Mouse (Mus musculus) left cerebral cortex, postnatal 25 days (tissue): Measurements from ENCODE around the gene Enox1. TPM values are rescaled to one million over a fixed set of nuclear protein-coding genes. Genes with fewer than 3 reads are reported as not detected.
A peak's percentile ranks its signal among the peaks of the same experiment; 100 is the strongest.
"Not testable (repeated sequence)": the region's sequence is repeated elsewhere in the genome, so short reads cannot be mapped to it uniquely, and the experiment has no call there.

Source experiments
- DNase-seq, 2 experiments: peaks; one replicate each; pipeline ENCODE4 v3.0.0; 2022; ENCODE audit warnings: low spot score in 2 of 2, mixed read lengths in 1 of 2
- intact Hi-C: fragments of 180-260 bp; cut with DNase I; formaldehyde crosslinking; loops from one replicate; pipeline ENCODE4 v1.15.1; 2025
- total RNA-seq, 2 experiments: library from RNA; stranded (reverse); gene quantifications; 2 replicates each; pipeline ENCODE4 v1.2.3; 2021

Gene Enox1
- total RNA-seq = 10 to 100 TPM; 57.1 to 60.3 TPM

DNA sequence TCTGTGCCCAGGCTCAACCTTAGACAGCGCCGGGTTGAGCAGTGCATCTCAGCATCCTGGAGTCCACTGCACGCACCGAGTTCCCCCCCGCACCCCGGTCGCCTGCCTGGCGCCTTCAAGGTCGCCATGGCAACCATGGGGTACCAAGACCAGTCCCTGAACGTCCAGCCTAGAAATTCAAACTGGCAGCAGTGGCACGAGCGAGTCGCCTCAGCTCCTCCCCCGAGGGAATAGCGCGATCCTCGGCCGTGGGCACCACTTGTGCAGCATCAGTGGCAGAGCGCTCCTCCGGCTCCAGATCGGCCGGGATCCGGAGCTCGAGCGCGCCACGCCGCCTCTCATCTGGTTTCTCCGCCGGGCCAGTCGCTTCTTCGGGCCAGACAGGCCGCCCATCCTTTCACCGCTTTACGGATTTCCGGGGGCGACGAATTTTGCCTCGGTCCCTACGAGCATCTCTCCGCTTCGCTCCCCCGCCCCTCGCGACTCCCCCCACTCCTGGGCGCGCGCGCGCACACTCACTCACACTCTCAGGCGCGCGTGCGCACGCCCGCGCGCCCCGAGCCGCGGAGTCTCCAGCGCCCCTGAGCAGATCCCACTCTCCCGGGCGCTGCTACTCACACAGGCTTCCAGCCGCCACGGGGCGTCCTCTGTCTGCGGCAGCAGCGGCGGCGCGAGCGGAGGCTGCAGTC lies at the start of gene Enox1:
Gene Enox1, plus strand, starts transcription at position 542 of the 689 bp plus-strand sequence.
- intact Hi-C loops = loop anchor here (5.0 to 10.0 kb wide), 2 partner anchors 56 to 248 kb away; no protein-coding TSS in a partner anchor
- peak; percentile 84 to 88 for DNase-seq

DNA sequence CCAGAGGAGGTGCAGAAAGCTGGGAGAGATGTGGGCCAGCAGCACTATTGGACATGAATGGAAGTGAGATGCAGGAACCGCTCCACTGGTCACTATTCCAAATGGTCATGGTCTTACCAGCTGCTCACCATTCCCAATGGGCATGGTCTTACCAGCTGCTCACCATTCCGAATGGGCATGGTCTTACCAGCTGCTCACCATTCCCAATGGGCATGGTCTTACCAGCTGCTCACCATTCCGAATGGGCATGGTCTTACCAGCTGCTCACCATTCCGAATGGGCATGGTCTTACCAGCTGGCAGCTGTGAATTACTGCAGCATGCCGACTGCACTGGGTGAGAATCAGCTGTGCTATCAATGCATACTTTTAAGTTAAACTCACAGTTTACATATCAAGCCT lies 45.9 kb upstream of the Enox1 start:
- DNase-seq, intact Hi-C loops: not testable (repeated sequence)

DNA sequence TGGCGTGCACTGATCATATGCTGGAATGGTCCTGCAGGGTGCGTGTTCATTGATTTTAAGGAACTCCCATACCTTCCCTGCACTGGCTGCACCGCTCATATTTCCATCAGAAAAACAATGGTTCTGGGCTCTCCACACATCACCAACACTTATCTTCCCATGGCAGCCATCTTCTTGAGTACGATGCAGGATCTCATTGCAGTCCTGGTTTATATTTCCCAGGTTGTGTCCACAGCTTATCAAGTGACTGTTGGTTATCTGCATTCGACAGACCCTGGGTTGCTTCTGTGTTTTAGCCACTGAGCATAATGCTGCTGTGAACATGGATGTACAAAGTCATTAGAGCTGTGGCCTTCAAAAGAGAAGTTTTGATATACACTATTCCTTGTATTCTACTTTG lies 26.0 kb upstream of the Enox1 start:
- intact Hi-C loops = no loop called here

GRCm38 (mm10) chr14:77136936-77137335 lies 19.6 kb upstream of the Enox1 start:
- DNase-seq = no peak
- intact Hi-C loops = no loop called here

More for the DNA sequence above, 26.0 kb upstream of the Enox1 start:
- DNase-seq = no peak

GRCm38 (mm10) chr14:77141324-77142282 lies 15.0 kb upstream of the Enox1 start:
- peak; percentile 80 to 83 for DNase-seq
- intact Hi-C loops = loop anchor here (1.0 to 10.0 kb wide), 4 partner anchors 701 to 1343 kb away; no protein-coding TSS in a partner anchor

DNA sequence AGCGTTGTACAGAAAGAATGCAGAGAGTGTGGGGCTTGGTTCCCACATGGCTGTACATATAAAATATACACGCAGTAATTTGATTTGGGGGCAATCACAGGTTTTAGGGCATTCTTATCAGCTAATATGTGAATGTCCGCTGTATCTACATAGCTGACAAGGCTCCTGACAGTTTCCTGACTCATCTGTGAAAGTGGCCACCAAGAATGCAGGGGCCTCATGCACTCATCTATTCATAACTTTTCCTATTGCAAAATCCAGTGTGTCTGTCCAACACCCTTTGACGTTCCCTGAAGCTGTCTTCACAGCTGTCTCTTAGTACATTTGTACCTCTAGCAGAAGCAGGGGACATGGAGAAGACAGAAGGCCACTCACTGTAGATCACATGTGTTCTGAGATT lies 11.5 kb upstream of the Enox1 start:
- DNase-seq = no peak
- intact Hi-C loops = loop anchor here (5.0 to 10.0 kb wide), 2 partner anchors 597 to 1340 kb away; no protein-coding TSS in a partner anchor

GRCm38 (mm10) chr14:77147635-77148034 lies 8.9 kb upstream of the Enox1 start:
- intact Hi-C loops = loop anchor here (2.0 to 10.0 kb wide), 3 partner anchors 433 to 1337 kb away; no protein-coding TSS in a partner anchor
- peak in 1 of 2 experiments; percentile 39 for DNase-seq

- no peak for DNase-seq
- intact Hi-C loops = loop anchor here (10.0 kb wide), 1 partner anchor 254 kb away; no protein-coding TSS in a partner anchor
Measured at GRCm38 (mm10) chr14:77150556-77150955, 6.0 kb upstream of the Enox1 start.

DNA sequence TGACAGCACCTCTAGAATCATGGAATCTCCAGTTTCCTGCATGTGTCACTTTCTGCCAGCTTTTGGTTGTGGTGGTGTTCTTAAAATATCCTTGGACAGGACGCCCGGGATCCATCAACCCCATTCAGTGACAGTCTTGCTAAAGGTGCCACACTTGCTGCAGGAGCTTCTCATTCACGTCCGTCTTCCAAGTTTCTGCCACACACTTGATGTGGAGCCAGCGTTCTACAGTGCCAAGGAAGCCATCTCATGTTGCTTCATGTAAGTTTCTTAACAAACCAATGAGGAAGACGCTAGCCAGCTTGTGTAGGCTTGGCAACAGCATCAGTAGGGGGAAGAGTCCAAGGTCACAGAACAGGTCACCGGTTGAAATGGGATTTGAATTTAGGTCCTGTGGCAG lies 5.1 kb upstream of the Enox1 start:
- peak in 1 of 2 experiments; percentile 49 for DNase-seq
- intact Hi-C loops = loop anchor here (10.0 kb wide), 1 partner anchor 253 kb away; no protein-coding TSS in a partner anchor

DNA sequence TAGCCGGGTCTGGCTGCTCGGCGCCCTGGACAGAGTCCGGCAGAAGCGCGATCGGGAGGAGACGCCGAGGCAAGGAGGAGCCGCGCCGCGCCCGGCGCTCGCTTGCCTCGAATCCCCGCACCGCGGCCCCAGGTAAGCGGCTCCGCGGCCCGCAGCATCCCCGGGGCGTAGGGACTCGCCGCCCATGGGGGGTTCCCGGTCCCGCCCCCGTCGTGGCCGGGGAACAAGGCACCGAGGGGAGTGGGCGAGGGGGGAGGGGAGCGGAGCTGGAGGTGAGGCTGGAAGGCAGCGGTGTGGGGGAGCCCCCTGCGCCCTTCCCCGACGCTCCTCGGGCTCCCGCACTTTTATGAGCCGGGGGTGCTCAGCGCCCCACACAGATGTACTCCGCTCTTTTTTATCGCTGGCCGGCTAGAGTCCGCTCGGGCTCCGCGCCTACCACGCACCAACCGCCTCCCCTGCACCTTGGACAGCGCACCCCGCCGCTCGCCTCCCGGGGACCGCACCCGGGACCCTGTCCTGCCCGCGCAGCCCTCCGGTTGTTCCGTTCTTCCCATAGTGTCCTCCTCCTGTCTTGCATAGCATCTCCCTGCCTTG lies 445 bp downstream of the Enox1 start:
- no peak for DNase-seq
- intact Hi-C loops = loop anchor here (5.0 to 10.0 kb wide), 2 partner anchors 55 to 248 kb away; no protein-coding TSS in a partner anchor

DNA sequence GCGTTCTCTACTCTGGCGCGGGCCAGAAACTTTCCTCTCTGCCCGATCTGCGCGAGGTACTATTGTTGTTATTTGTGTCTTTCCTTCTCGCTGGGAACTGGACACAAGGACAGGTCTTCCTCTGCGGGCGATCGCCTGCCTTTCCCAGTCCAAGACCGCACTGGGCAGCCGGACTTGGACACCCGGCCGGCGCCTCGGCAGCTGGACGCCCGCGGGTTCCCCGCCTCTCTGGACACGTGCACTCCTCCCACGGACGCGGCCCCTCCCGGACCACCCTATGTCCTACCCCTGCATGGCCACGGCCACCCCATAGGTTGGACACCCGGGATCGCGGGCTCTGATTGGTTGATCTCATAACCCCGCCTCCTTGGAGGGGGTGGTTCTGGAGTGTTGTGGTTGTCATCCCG lies 945 bp downstream of the Enox1 start:
- intact Hi-C loops = loop anchor here (5.0 to 10.0 kb wide), 2 partner anchors 55 to 247 kb away; no protein-coding TSS in a partner anchor
- peak; percentile 85 to 93 for DNase-seq

DNA sequence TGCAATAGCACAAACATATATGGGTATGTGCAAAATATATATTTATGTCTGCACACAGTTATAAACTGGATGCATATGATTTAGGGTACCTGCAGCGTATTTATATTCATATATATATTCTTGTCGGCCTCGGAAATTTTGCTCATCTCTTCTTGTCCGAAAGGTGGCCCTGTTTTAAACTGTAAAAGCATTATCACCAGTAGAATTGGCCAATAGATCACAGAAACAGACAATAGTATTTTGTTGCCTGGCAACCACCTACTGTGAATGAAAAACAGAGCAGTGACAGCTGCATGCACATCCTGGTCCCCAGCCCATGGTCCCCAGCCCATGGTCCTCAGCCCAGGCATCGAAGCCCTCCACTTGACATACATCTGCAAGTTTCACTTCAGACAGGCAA lies 2.8 kb downstream of the Enox1 start:
- intact Hi-C loops = loop anchor here (5.0 to 10.0 kb wide), 2 partner anchors 53 to 245 kb away; no protein-coding TSS in a partner anchor
- no peak for DNase-seq

- intact Hi-C loops = loop anchor here (5.0 kb wide), 1 partner anchor 110 kb away; no protein-coding TSS in a partner anchor
Measured at GRCm38 (mm10) chr14:77162496-77162895, 5.9 kb downstream of the Enox1 start.

DNA sequence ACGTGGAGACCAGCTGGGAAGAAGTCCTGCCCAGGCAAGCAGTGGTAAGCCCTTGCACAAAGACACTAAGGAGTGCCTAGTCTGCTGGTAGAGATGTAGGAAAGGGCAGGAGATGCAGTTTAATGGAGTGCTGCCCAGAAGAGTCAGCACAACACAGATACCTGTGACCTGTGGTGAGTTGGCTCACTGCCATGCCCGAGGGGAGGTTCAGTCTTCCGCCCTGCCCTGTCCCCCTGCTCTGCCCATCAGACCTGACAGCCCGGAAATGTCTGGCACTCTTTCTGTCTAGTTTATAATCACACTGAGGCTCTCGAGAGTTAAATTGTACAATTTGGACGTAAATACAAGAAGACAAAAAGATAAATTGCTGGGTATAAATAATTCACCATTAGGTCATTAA lies 7.8 kb downstream of the Enox1 start:
- DNase-seq = no peak

More at GRCm38 (mm10) chr14:77162496-77162895, 5.9 kb downstream of the Enox1 start:
- no peak for DNase-seq

GRCm38 (mm10) chr14:77168161-77168560 lies 11.6 kb downstream of the Enox1 start:
- DNase-seq = no peak
- intact Hi-C loops = no loop called here

More for the DNA sequence above, 7.8 kb downstream of the Enox1 start:
- intact Hi-C loops = loop anchor here (5.0 kb wide), 1 partner anchor 108 kb away; no protein-coding TSS in a partner anchor

DNA sequence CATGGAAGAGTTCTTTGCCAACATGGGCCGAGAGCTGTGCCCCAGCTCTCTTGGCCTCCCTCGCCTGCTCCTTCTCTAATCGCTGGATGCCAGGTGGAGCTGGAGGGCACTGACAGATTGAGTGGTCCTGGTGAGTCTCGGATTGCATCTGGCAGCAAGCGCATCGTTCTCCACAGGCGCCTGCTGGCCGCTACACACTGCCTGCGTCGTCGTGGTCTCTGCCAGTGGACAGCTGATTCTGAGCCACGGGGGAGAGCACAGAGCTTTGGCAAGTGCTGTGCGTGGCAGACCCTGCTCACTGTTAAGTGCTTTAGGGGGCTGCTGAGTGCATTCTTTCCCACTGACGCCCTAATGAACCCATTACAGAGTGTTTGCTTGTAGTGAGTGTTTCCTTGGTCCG lies 17.9 kb downstream of the Enox1 start:
- intact Hi-C loops = no loop called here
- no peak for DNase-seq

DNA sequence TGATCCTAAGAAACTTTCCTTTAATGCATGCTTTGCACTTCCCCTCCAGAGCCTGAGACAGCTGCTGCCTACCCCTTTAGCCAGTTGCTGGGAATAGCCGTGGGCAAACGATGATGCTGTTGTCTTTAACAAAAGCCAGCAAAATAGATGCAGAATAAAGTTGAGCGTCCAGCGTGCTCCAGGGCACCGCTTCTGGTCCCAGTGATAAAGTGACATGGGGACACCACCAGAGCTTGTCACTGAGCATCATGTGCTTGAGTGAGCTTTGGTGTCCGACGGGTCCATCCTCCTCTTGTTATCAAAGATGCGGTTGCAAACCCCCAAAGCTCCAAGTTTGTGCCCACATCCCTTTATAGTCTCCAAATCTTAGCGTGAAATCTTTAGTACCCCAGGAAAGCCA lies 18.4 kb downstream of the Enox1 start:
- intact Hi-C loops = no loop called here
- no peak for DNase-seq

GRCm38 (mm10) chr14:77180241-77180640 lies 23.7 kb downstream of the Enox1 start:
- peak in 1 of 2 experiments; percentile 77 for DNase-seq
- intact Hi-C loops = no loop called here

- no peak for DNase-seq
- intact Hi-C loops = no loop called here
Measured at GRCm38 (mm10) chr14:77180753-77181374, 24.3 kb downstream of the Enox1 start.
